Mouse (Mus musculus): Measurements from ENCODE around the gene Lhcgr. TPM values are rescaled to one million over a fixed set of nuclear protein-coding genes. Genes with fewer than 3 reads are reported as not detected.
"Not testable (repeated sequence)": the region's sequence is repeated elsewhere in the genome, so short reads cannot be mapped to it uniquely, and the experiment has no call there.

The Lhcgr gene
- total RNA-seq (2021) = not detected
- long read RNA-seq, experiment 1 = 0 reads
- long read RNA-seq, experiment 2 = 0 reads

DNA sequence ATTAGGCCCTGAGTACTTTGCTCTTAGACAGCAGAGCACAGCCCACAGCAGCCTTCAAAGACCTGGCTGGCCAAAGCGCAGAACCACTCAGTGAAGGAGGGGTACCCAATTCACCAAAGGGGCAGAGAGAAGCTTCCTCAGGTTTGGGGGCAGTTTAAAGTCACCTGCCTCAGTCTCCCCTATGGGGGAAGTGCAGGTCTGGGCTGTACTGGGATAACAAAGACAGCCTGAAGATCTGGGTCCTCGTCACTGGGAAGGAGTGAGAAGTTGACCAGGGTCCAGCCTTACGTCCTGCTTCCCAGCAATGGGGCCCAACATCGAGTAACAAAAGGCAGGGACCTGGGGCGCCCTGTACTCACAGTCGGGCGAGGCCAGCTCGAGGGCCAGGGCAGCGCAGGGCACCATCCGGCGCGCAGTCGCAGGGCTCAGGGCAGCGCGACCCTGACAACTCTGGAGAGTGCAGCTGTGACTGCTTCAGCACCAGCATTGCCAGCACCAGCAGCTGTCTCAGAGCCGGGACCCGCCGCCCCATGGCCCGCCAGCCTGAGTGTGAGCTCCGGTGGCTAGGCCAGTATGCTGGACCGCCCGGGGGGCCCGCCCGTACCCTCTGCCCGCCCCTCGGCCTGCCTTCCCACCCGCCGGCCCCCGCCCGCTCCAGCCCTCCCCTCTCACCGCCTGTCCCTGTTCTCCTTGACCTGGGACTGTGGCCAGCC lies at the start of gene Lhcgr:
Gene Lhcgr (minus strand): TSS at position 551 of the 713 bp plus-strand sequence.
- peak; percentile 17 for DNase-seq

DNA sequence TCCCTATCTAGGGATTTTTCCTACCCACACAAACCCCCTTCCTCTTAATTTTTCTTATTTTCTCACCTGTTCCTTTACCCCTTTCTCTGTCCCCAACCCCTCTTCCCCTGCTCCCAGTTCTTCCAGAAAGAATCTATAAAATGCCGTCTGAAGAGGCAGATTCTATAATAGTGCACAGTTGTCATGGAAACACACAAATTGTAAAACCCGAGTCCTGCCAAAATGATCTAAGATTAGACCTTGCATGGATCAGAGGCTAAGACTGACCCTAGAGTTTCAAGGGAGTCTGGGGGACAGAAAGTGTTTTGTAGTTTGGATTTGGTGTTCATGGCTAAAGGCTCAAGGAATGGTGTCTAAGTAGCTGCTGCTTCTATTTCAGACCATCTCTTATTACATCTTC lies 25.8 kb upstream of the Lhcgr start:
- DNase-seq = no peak
- intact Hi-C loops (cut with DNase I; ENCODE audit: low total_unique reads) = no loop called here

More for the DNA sequence above, at the start of gene Lhcgr:
- intact Hi-C loops (cut with DNase I; ENCODE audit: low total_unique reads) = no loop called here

GRCm38 (mm10) chr17:88812943-88813342 lies 21.2 kb upstream of the Lhcgr start:
- intact Hi-C loops (cut with DNase I; ENCODE audit: low total_unique reads); DNase-seq: not testable (repeated sequence)

DNA sequence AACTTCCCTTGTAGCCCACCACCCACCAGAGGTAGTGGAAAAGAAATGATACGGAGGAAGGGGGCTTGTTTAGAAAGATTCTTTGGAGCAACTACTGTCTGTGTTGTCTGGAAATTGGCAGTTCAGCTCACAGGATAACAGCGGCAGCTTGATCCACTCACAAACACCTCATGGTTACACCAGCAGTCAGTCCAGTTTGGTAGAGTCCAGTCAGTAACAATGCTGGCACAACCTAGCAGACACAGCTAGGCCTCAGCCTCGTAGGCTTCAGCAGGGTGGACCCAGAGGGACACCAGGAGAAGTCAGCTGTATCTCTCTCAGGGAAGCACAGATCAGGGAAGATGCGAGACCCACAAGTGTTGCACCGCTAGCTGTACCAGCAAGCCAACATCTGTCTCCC lies 19.0 kb upstream of the Lhcgr start:
- intact Hi-C loops (cut with DNase I; ENCODE audit: low total_unique reads) = no loop called here
- no peak for DNase-seq

- intact Hi-C loops (cut with DNase I; ENCODE audit: low total_unique reads) = no loop called here
- DNase-seq = no peak
These were observed 14.6 kb upstream of the Lhcgr start for GRCm38 (mm10) chr17:88806421-88806820.

- intact Hi-C loops (cut with DNase I; ENCODE audit: low total_unique reads) = no loop called here
- DNase-seq = no peak
These were observed 11.7 kb upstream of the Lhcgr start for GRCm38 (mm10) chr17:88803441-88803840.

DNA sequence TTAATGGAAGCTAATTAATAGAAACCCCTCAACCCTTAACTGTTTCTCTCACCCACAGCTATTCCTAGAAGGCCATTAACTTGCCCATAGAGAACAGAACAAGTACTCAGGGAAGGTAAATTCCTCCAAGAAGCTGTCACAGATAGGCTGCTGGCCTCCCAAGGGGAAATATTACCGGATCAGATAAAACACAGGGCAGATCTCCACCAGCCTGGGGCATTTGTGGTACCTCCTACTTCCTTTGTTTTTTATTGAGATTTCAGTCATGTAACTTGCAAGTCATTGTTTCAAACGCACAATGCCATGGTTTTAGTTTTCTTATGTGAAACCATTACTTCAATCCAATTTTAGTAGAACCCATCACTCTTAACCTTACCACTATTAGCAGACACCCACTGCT lies 1.1 kb downstream of the Lhcgr start:
- DNase-seq = no peak
- intact Hi-C loops (cut with DNase I; ENCODE audit: low total_unique reads) = no loop called here

DNA sequence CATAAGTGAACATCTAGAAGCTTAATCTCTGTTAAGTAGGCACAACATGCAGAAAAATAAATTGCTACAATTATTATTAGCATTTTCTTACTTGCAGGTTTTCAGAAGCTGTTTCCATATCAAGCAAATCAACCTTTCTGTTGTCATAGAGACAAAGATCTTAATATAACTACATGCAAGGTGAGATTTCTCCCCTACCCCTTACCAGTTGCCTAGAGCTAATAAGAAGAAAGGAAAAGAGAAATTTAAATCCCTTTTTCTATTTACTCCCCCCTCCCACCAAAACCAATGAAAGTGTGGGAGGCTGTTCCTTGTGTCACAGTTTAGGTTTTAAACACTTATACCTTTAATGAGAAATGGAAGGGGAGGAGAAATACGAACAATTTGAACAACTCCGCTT lies 3.4 kb downstream of the Lhcgr start:
- DNase-seq = no peak
- intact Hi-C loops (cut with DNase I; ENCODE audit: low total_unique reads) = no loop called here

GRCm38 (mm10) chr17:88786881-88787280 lies 4.9 kb downstream of the Lhcgr start:
- DNase-seq = no peak
- intact Hi-C loops (cut with DNase I; ENCODE audit: low total_unique reads) = no loop called here

- no peak for DNase-seq
- intact Hi-C loops (cut with DNase I; ENCODE audit: low total_unique reads) = no loop called here
These were observed 5.4 kb downstream of the Lhcgr start for GRCm38 (mm10) chr17:88786385-88786784.

GRCm38 (mm10) chr17:88779148-88779547 lies 12.6 kb downstream of the Lhcgr start:
- intact Hi-C loops (cut with DNase I; ENCODE audit: low total_unique reads) = no loop called here

GRCm38 (mm10) chr17:88774103-88774526 lies 17.7 kb downstream of the Lhcgr start:
- DNase-seq = no peak
- intact Hi-C loops (cut with DNase I; ENCODE audit: low total_unique reads) = no loop called here

More at GRCm38 (mm10) chr17:88779148-88779547, 12.6 kb downstream of the Lhcgr start:
- no peak for DNase-seq

- intact Hi-C loops (cut with DNase I; ENCODE audit: low total_unique reads) = no loop called here
- no peak for DNase-seq
These were observed 21.7 kb downstream of the Lhcgr start for GRCm38 (mm10) chr17:88770081-88770480.

- DNase-seq = no peak
- intact Hi-C loops (cut with DNase I; ENCODE audit: low total_unique reads) = no loop called here
These were observed 22.4 kb downstream of the Lhcgr start for GRCm38 (mm10) chr17:88769283-88769859.

- intact Hi-C loops (cut with DNase I; ENCODE audit: low total_unique reads) = no loop called here
- DNase-seq = no peak
These were observed 24.9 kb downstream of the Lhcgr start for GRCm38 (mm10) chr17:88766857-88767256.

- intact Hi-C loops (cut with DNase I; ENCODE audit: low total_unique reads) = no loop called here
- DNase-seq = no peak
These were observed 27.7 kb downstream of the Lhcgr start for GRCm38 (mm10) chr17:88764136-88764485.

DNA sequence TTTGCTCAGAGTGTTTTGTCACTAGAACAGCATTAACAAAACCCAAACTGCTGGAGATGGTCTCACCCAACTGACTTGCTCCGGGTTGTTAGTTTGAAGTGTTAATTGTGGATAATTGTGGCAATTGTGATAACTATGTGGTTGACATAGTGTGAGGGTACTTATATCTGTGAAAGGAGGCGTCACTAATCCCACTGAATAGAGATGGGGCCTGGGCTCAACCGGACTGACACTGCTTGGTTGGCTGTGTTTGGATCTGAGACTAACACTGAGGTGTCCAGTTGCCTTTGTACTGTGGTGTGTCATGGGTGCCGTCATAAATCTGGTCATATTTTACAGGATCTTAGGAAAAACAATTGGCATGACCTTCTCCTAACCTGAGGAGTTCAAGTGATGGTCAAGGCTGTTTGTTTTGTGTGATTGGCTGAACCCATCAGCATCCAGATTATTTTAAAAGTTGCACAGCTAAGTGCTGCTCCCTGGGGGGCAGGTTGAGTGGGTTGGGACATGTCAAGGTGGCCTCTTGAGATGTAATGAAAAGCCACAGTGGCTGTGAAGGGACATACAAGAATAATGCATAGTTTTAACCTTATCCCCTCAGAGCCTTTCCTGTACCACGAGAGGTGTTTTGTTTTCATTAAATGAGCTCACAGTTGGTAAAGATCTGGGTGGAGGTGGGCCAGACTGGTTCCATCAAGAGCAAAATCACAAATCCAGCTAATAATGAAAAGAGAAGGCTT lies 28.2 kb downstream of the Lhcgr start:
- DNase-seq = no peak
- intact Hi-C loops (cut with DNase I; ENCODE audit: low total_unique reads) = no loop called here

DNA sequence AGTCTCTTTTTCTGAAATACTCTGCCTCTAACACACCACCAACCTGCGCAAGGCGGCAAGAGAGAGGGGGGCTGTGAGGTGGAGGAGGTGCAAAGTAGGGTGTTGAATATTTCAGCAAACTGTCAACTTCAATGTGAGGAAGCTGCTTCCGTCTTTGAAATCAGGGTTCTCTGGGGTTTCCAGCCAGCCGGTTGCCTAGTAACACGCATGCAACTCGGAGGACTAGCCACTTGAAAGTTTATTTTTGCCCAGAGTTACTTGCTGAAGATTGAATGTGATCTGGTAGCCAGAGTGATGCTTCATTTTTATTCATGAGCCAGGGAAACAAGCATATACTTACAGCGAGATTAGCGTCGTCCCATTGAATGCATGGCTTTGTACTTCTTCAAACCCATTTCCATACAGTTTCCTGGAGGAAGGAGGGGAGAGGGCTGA lies 33.8 kb downstream of the Lhcgr start:
- intact Hi-C loops (cut with DNase I; ENCODE audit: low total_unique reads) = no loop called here
- no peak for DNase-seq

DNA sequence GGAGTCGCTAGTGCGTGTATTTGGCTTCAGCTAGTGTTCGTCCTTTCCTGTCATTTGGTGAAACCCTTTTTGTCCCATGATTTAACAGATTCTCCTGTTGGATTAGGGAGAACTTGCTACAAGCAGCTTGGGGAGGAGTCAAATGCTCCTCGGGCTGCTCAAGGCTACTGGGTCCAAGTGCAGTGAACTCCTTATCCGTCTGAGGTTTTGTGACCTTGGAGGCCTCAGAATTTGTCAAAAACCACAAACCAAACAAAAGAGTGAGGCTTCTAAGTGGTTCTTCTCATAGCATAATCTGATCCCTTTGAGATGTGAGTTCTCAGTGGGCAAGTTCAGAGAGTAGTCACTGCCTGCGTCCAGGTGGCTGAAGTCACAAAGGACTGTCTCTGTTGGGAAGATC lies 36.0 kb downstream of the Lhcgr start:
- intact Hi-C loops (cut with DNase I; ENCODE audit: low total_unique reads) = no loop called here

GRCm38 (mm10) chr17:88753472-88753857 lies 38.3 kb downstream of the Lhcgr start:
- intact Hi-C loops (cut with DNase I; ENCODE audit: low total_unique reads) = loop anchor here (2.0 kb wide), 1 partner anchor 99 kb away; no protein-coding TSS in a partner anchor
- no peak for DNase-seq

More for the DNA sequence above, 36.0 kb downstream of the Lhcgr start:
- no peak for DNase-seq
